Mouse (Mus musculus) testis, adult 2 months (tissue): ENCODE measurements around the gene Gm20388.

ENCODE experiments used
- CTCF ChIP-seq: fragments of 200-500 bp; IDR thresholded peaks from 2 replicates; pipeline ENCODE4 v1.5.1; 2012; ENCODE audit warnings: low read depth, mild to moderate bottlenecking, inconsistent platforms, low read length, moderate library complexity; ENCODE audit not compliant: control insufficient read depth, insufficient read depth, insufficient replicate concordance
- POLR2A ChIP-seq: fragments of 200-500 bp; IDR thresholded peaks from 2 replicates; pipeline ENCODE4 v1.6.1; 2012; ENCODE audit warnings: low read depth, mild to moderate bottlenecking, inconsistent platforms, low read length, moderate library complexity; ENCODE audit not compliant: control insufficient read depth

GRCm38 (mm10) chr8:120813028-120813427 is 902.4 kb downstream of the Gm20388 start:
- TF ChIP-seq CTCF: no peak
- no peak for TF ChIP-seq POLR2A
